Mouse (Mus musculus) CD4-positive helper T cell, adult 2 months (primary cell): Measurements from ENCODE around the gene Rgma.
A peak's percentile ranks its signal among the peaks of the same experiment; 100 is the strongest.

Experiments
- DNase-seq: peaks from one replicate; pipeline ENCODE4 v3.0.0-alpha.2; 2012; ENCODE audit warnings: low read depth, missing footprints, low spot score

Rgma gene

GRCm38 (mm10) chr7:73400051-73400916 is 25.0 kb downstream of the Rgma start:
- no peak for DNase-seq

GRCm38 (mm10) chr7:73402106-73402505 is 26.8 kb downstream of the Rgma start:
- no peak for DNase-seq

- DNase-seq, result no peak
Observed at GRCm38 (mm10) chr7:73402671-73403070, 27.4 kb downstream of the Rgma start.

- no peak for DNase-seq
Observed at GRCm38 (mm10) chr7:73403538-73403937, 28.2 kb downstream of the Rgma start.

- no peak for DNase-seq
Observed at GRCm38 (mm10) chr7:73405550-73405949, 30.2 kb downstream of the Rgma start.

GRCm38 (mm10) chr7:73411523-73411922 is 36.2 kb downstream of the Rgma start:
- no peak for DNase-seq

GRCm38 (mm10) chr7:73411986-73412385 is 36.7 kb downstream of the Rgma start:
- no peak for DNase-seq

- DNase-seq, result no peak
Observed at GRCm38 (mm10) chr7:73412419-73412818, 37.1 kb downstream of the Rgma start.

DNA sequence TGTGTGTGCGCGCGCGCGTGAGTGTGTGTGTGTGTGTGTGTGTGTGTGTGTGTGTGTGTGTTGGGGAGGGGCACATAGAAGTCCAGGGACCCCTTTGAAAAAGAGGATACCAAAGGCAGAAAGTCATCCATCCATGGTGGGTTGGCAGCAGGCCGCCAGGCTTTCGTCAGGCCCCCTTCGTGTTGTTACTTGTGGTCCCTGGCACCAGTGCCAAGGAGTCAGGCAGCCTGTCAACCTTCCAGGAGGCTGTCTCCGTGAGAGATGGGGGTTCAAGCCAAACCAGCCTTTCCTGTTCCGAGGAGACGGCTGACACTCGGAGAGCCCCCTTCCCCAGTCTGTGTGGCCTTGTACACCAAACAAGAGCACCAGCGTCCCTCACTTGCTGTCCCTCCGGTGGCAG is 38.9 kb downstream of the Rgma start:
- no peak for DNase-seq

- DNase-seq, result no peak
Observed at GRCm38 (mm10) chr7:73419375-73419774, 44.1 kb downstream of the Rgma start.

GRCm38 (mm10) chr7:73420827-73421226 is 45.5 kb downstream of the Rgma start:
- DNase-seq, result no peak

GRCm38 (mm10) chr7:73421278-73422015 is 46.1 kb downstream of the Rgma start:
- DNase-seq, result no peak

DNA sequence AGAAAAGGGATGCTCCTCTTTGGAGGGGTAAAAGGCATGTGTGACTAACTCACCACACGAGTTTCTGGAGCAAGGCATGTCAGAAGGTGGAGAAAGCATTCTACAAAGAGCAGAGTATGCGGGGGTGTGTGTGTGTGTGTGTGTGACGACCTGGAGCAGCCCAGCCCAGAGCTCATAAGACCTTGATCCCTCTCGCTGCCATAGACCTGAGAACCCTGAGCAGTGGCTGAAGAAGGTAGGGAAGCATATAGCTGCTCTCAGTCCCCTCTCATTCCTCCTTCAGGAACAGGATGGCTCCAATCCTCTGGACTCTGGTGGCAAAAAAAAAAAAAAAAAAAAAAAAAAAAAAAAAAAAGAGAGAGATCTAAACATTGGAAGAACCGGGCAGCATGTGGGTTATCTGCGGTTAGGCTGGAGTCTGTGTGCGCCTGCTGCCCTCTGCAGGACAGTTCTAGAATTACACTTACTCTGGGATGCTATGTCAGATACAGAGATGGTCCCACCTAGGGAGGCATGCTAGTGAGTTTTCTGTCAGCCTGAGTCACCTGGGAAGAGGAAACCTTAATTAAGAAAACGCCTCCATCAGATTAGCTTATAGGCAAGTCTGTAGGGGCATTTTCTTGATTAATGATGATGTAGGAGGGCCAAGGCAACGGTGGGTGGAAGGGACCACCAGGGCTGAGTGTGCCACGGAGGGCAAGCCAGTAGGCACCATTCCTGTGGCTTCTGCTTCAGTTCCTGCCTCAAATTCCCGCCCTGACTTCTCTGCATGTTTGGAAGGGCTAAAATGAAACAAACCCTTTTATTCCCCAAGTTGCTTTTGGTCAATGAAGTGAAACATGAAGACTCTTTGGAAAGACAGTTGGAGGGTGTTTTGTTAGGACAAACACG is 47.2 kb downstream of the Rgma start:
- peak; percentile 57 for DNase-seq

GRCm38 (mm10) chr7:73423236-73423635 is 47.9 kb downstream of the Rgma start:
- no peak for DNase-seq

GRCm38 (mm10) chr7:73424243-73424642 is 48.9 kb downstream of the Rgma start:
- DNase-seq, result no peak

- no peak for DNase-seq
Observed at GRCm38 (mm10) chr7:73424705-73425104, 49.4 kb downstream of the Rgma start.

- DNase-seq, result no peak
Observed at GRCm38 (mm10) chr7:73425451-73425850, 50.1 kb downstream of the Rgma start.

DNA sequence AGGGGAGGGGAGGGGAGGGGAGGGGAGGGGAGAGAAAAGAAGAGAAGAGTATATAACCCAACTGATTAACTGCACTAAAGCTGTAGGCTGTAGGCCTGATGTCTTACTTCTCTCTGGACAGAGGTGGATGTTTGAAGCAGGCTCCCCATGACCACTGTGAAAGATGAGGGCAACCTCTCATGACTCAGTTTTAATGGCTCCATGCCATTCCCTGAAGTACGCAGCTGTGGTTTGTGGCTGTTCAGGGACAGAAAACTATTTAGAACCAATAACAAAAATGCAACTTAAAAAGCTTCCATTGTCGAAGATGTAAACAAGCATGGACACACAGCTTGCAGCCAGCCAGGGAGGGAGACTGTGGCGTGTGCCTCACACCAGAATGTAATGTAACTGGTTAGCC is 50.9 kb downstream of the Rgma start:
- DNase-seq, result no peak

- no peak for DNase-seq
Observed at GRCm38 (mm10) chr7:73426752-73427386, 51.6 kb downstream of the Rgma start.

- no peak for DNase-seq
Observed at GRCm38 (mm10) chr7:73427794-73428193, 52.5 kb downstream of the Rgma start.

DNA sequence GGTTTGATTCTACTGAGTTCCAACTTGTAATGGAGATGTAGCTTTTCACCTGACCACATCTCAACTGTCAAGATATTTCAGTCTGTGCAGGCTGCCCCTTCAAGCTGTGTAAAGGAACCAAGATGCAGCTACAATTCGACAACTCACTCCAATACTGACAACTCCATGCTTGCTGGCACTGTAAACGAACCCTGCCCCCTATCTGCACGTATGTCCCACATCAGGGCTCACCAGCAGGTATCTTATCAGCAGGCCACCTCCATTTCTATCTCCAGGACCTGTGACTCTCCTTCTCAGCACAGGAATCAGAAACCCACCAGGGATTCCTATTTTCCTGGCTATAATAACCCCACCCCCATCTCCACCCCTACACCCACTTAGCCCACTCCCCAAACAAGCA is 53.2 kb downstream of the Rgma start:
- DNase-seq, result no peak
